Mouse (Mus musculus) neural tube, embryonic 14.5 days (tissue): ENCODE measurements around the gene Trex1. TPM values are rescaled to one million over a fixed set of nuclear protein-coding genes. Genes with fewer than 3 reads are reported as not detected.

Experiments used
- ATAC-seq: fragments of 200-750 bp; cut with Nextera tagmentation; 2 replicates; pipeline ENCODE4 v1.8.0; 2017; ENCODE audit warnings: low read depth, mild to moderate bottlenecking, moderate TSS enrichment, moderate library complexity
- H3K27ac ChIP-seq: fragments of 300-500 bp; sonication (generic); 2 replicates; pipeline ENCODE4 v1.5.1; 2014; ENCODE audit warnings: low read depth, mild to moderate bottlenecking, control low read depth, low read length, moderate library complexity, mixed read lengths
- H3K27me3 ChIP-seq: fragments of 300-500 bp; sonication (generic); 2 replicates; pipeline ENCODE4 v1.6.1; 2014; ENCODE audit warnings: low read length; ENCODE audit not compliant: control insufficient read depth, insufficient read depth
- H3K36me3 ChIP-seq: fragments of 300-500 bp; sonication (generic); 2 replicates; pipeline ENCODE4 v1.6.1; 2014; ENCODE audit warnings: low read length, mixed read lengths; ENCODE audit not compliant: control insufficient read depth, insufficient read depth
- H3K4me1 ChIP-seq: fragments of 300-500 bp; sonication (generic); 2 replicates; pipeline ENCODE4 v1.6.1; 2014; ENCODE audit warnings: low read length; ENCODE audit not compliant: control insufficient read depth, insufficient read depth
- H3K4me2 ChIP-seq: fragments of 300-500 bp; sonication (generic); 2 replicates; pipeline ENCODE4 v1.6.1; 2014; ENCODE audit warnings: mild to moderate bottlenecking, low read depth, low read length, control low read depth
- H3K4me3 ChIP-seq: fragments of 300-500 bp; sonication (generic); 2 replicates; pipeline ENCODE4 v1.5.1; 2014; ENCODE audit warnings: low read depth, low read length, control low read depth, mixed read lengths
- H3K9ac ChIP-seq: fragments of 300-500 bp; sonication (generic); replicated peaks from 2 replicates; pipeline ENCODE4 v1.6.1; 2014; ENCODE audit warnings: low read depth, mild to moderate bottlenecking, control low read depth, low read length, mixed read lengths
- H3K9me3 ChIP-seq: fragments of 300-500 bp; sonication (generic); 2 replicates; pipeline ENCODE4 v1.6.1; 2016; ENCODE audit warnings: low read length; ENCODE audit not compliant: control insufficient read depth
- WGBS: fragments of 180-500 bp; shearing (Covaris S2); extraction: QIAGEN DNeasy Blood & Tissue Kit; methylation state at CpG from one replicate; pipeline ENCODE4 v1.1.7; 2014; 5-methylcytosine and 5-hydroxymethylcytosine counted together
- polyA plus RNA-seq: library from polyadenylated mRNA; unstranded; fragments of >200 nt; fragmentation: Nextera tagmentation; extraction: Ambion mirVana; gene quantifications from 2 replicates; pipeline ENCODE4 v1.2.1, GENCODE M21; 2014

The Trex1 gene
- polyA plus RNA-seq, 1 experiment from 2014 or later: 13.4 TPM

GRCm38 (mm10) chr9:109073661-109074573 is 14.4 kb upstream of the Trex1 start, which contains the start of gene Atrip:
TSS of gene Atrip (minus strand) at chr9:109074124.
- peak; percentile 99 for ATAC-seq
- Histone ChIP-seq H3K27me3 (no peaks in the 10 kb centered on the region), H3K4me3 (peak within 1 kb of the TSS; percentile 78), H3K4me2 (peak within 1 kb of the TSS; percentile 97), H3K9ac (peak within 1 kb of the TSS; percentile 84), H3K27ac (peak within 1 kb of the TSS; percentile 75), H3K4me1 (peaks cover 20% of the 10 kb centered on the region), H3K9me3 (no peaks in the 10 kb centered on the region), H3K36me3 (peaks cover 26% of the 10 kb centered on the region)
- WGBS: under 1% methylated on average over 57 of the region's 57 CpGs

- Histone ChIP-seq H3K9ac (no peak overlapping the region), H3K4me3 (no peak overlapping the region), H3K36me3 (peaks cover 70% of the 10 kb centered on the region), H3K4me1 (peaks cover 13% of the 10 kb centered on the region), H3K27ac (no peak overlapping the region), H3K27me3 (no peaks in the 10 kb centered on the region), H3K4me2 (no peak overlapping the region), H3K9me3 (no peaks in the 10 kb centered on the region)
- ATAC-seq: no peak
- 90% methylated on average over 3 of the region's 3 CpGs for WGBS
These were observed 8.7 kb upstream of the Trex1 start for GRCm38 (mm10) chr9:109068095-109068735.

GRCm38 (mm10) chr9:109060898-109061295 is 1.4 kb upstream of the Trex1 start:
- no peak for ATAC-seq
- Histone ChIP-seq H3K27ac (no peak overlapping the region), H3K9ac (no peak overlapping the region), H3K36me3 (peaks cover 54% of the 10 kb centered on the region), H3K4me1 (peaks cover 10% of the 10 kb centered on the region), H3K27me3 (no peaks in the 10 kb centered on the region), H3K4me3 (no peak overlapping the region), H3K4me2 (no peak overlapping the region), H3K9me3 (no peaks in the 10 kb centered on the region)
- 89% methylated on average over 5 of the region's 5 CpGs for WGBS

GRCm38 (mm10) chr9:109060184-109060897 is 807 bp upstream of the Trex1 start:
- no peaks in the 10 kb centered on the region for H3K27me3 ChIP-seq
- no peak overlapping the region for H3K4me3 ChIP-seq
- no peak for ATAC-seq
- no peak overlapping the region for H3K4me2 ChIP-seq
- peaks cover 51% of the 10 kb centered on the region for H3K36me3 ChIP-seq
- H3K9ac ChIP-seq: no peak overlapping the region
- H3K4me1 ChIP-seq: peaks cover 10% of the 10 kb centered on the region
- H3K27ac ChIP-seq: no peak overlapping the region
- H3K9me3 ChIP-seq: no peaks in the 10 kb centered on the region
- WGBS: 90% methylated on average over 16 of the region's 16 CpGs

GRCm38 (mm10) chr9:109058006-109058765 is 1.3 kb downstream of the Trex1 start:
- Histone ChIP-seq H3K27me3 (no peaks in the 10 kb centered on the region), H3K4me3 (no peak overlapping the region), H3K4me1 (peaks cover 15% of the 10 kb centered on the region), H3K9ac (no peak overlapping the region), H3K36me3 (peaks cover 34% of the 10 kb centered on the region), H3K9me3 (no peaks in the 10 kb centered on the region), H3K4me2 (peak overlapping the region; percentile 55; the same call in 1 of the 2 replicates), H3K27ac (no peak overlapping the region)
- WGBS: 94% methylated on average over 19 of the region's 19 CpGs
- ATAC-seq: no peak

- Histone ChIP-seq H3K36me3 (peaks cover 28% of the 10 kb centered on the region), H3K27ac (no peak overlapping the region)
- WGBS: 94% methylated on average over 5 of the region's 5 CpGs
These were observed 2.0 kb downstream of the Trex1 start for GRCm38 (mm10) chr9:109057543-109057942.

GRCm38 (mm10) chr9:109056916-109057315 is 2.6 kb downstream of the Trex1 start:
- Histone ChIP-seq H3K36me3 (peaks cover 23% of the 10 kb centered on the region), H3K27ac (no peak overlapping the region), H3K4me1 (peaks cover 15% of the 10 kb centered on the region), H3K9me3 (no peaks in the 10 kb centered on the region), H3K9ac (no peak overlapping the region), H3K27me3 (no peaks in the 10 kb centered on the region), H3K4me3 (no peak overlapping the region), H3K4me2 (no peak overlapping the region)
- no peak for ATAC-seq
- WGBS: 95% methylated on average over 4 of the region's 4 CpGs

More at GRCm38 (mm10) chr9:109057543-109057942, 2.0 kb downstream of the Trex1 start:
- Histone ChIP-seq H3K9me3 (no peaks in the 10 kb centered on the region), H3K4me2 (no peak overlapping the region), H3K27me3 (no peaks in the 10 kb centered on the region), H3K4me1 (peaks cover 15% of the 10 kb centered on the region), H3K4me3 (no peak overlapping the region), H3K9ac (no peak overlapping the region)
- ATAC-seq: no peak

GRCm38 (mm10) chr9:109056081-109056690 is 3.3 kb downstream of the Trex1 start:
- Histone ChIP-seq H3K36me3 (peaks cover 23% of the 10 kb centered on the region), H3K9ac (no peak overlapping the region), H3K9me3 (no peaks in the 10 kb centered on the region), H3K4me2 (no peak overlapping the region), H3K27ac (no peak overlapping the region), H3K27me3 (no peaks in the 10 kb centered on the region), H3K4me3 (no peak overlapping the region), H3K4me1 (peaks cover 15% of the 10 kb centered on the region)
- ATAC-seq: no peak
- 94% methylated on average over 17 of the region's 17 CpGs for WGBS
